Mouse (Mus musculus): ENCODE data around the gene Agrn. TPM values are rescaled to one million over a fixed set of nuclear protein-coding genes. Genes with fewer than 3 reads are reported as not detected.

Gene Agrn
- polyA plus RNA-seq, 1 experiment from 2014 or later = 5.2 TPM

DNA sequence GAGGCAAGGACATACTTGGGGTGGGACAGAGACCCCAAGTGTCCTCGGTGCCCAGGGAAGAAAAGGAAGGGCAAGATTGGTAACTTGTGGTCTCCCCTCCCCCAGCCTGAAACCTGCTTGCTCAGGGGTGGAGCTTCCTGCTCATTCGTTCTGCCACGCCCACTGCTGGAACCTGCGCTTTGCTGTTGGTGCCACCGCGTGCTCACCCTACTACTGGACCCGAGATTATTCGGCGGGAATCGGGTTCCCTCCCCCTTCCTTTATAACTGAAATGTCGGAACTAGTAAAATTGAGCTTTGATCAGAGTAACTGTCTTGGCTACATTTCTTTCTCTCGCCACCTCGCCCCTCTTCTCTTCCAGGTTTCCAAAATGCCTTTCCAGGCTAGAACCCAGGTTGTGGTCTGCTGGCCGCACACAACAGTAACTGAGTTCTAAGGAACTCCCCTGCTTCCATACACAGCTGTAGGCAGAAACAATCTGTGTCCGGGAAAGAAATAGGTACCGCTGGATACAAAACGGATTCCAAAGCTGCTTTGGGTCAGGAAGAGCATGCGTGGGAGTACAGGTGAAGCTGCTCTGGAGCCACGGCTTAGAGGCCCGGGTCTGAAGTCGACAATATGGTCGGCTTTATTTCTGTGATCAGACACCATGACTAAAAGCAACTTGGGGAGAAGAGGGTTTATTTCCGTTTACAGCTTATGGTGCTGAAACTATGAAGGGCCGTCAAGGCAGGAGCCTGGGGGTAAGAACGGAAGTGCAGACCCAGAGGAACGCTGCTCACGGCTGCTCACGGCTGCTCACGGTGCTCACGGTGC is 60.8 kb downstream of the Agrn start:
- ATAC-seq = no peak
- H3K4me1 ChIP-seq (ENCODE audit: insufficient read depth) = no peaks in the 10 kb centered on the region
- H3K27ac ChIP-seq (ENCODE audit: low read depth) = no peak overlapping the region
- H3K9me3 ChIP-seq (ENCODE audit: low read length) = 0 out of 2 replicates have a peak, but pooled peaks cover 3% of the 10 kb centered on the region
- no peak overlapping the region for H3K4me3 ChIP-seq (ENCODE audit: low read depth, low read length)
- no peak for TF ChIP-seq EP300 (IDR thresholded peaks at IDR 0.05; ENCODE audit: low read depth)
- TF ChIP-seq CTCF (IDR thresholded peaks at IDR 0.05; ENCODE audit: low read depth) = no peak
- no peaks in the 10 kb centered on the region for H3K27me3 ChIP-seq (ENCODE audit: insufficient read depth, low read length)
- no peaks in the 10 kb centered on the region for H3K36me3 ChIP-seq (replicated peaks; ENCODE audit: insufficient read depth, low read length)
- no peak overlapping the region for H3K4me2 ChIP-seq (ENCODE audit: low read depth, low read length)
- no peak overlapping the region for H3K9ac ChIP-seq (replicated peaks)
- 89% methylated on average over 30 of the region's 30 CpGs for WGBS (ENCODE audit: insufficient replicate concordance)
- DNase-seq = no peak

DNA sequence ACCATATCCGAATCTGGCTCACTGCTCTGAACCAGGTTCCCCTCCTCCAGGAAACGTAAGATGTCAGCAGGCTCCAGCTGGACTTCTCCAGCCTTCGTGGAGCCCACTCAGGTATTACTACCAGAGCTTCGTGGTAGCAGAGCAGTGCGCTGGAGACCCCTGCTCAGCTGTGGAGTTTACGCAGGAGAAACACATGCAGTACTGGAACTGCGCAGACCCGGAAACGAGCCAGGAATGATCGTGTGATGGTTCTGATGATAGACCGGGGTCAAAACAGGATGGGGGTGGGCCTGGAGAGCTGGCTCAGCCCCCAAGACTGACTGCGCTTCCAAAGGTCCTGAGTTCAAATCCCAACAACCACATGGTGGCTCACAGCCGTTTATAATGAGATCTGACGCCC is 61.5 kb downstream of the Agrn start:
- H3K4me3 ChIP-seq (ENCODE audit: low read depth, low read length) = no peak overlapping the region
- H3K36me3 ChIP-seq (replicated peaks; ENCODE audit: insufficient read depth, low read length) = no peaks in the 10 kb centered on the region
- H3K4me2 ChIP-seq (ENCODE audit: low read depth, low read length) = no peak overlapping the region
- ATAC-seq (no peak), DNase-seq (no peak)
- TF ChIP-seq CTCF (IDR thresholded peaks at IDR 0.05; ENCODE audit: low read depth) (peak; percentile 14; the same call in 1 of the 2 replicates), EP300 (IDR thresholded peaks at IDR 0.05; ENCODE audit: low read depth) (no peak)
- H3K9me3 ChIP-seq (ENCODE audit: low read length) = 0 out of 2 replicates have a peak, but pooled peaks cover 3% of the 10 kb centered on the region
- no peak overlapping the region for H3K9ac ChIP-seq (replicated peaks)
- no peaks in the 10 kb centered on the region for H3K27me3 ChIP-seq (ENCODE audit: insufficient read depth, low read length)
- H3K4me1 ChIP-seq (ENCODE audit: insufficient read depth) = no peaks in the 10 kb centered on the region
- H3K27ac ChIP-seq (ENCODE audit: low read depth) = no peak overlapping the region
- WGBS (ENCODE audit: insufficient replicate concordance) = 91% methylated on average over 14 of the region's 14 CpGs

DNA sequence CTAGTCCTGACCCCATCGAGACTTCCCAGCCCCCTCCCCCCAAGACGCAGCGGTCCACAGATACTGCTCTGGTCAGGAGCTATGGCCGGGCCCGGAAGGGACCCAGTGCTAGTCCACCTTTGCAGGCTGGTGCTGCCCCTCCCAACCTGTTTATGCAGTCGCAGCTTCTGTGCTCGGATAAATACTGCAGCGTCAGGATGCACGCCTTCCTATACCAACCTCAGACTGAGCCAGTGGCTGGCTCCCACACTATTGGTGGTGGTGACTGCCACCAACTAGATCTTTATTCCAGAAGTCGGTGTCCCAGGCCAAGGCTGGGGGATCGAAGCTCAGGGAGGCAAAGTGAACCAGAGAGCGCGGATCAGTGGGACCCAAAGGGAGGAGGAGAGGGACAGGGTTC is 62.2 kb downstream of the Agrn start:
- WGBS (ENCODE audit: insufficient replicate concordance) = 87% methylated on average over 13 of the region's 13 CpGs
- DNase-seq (no peak), ATAC-seq (no peak)
- Histone ChIP-seq H3K4me2 (ENCODE audit: low read depth, low read length) (no peak overlapping the region), H3K4me3 (ENCODE audit: low read depth, low read length) (no peak overlapping the region), H3K36me3 (replicated peaks; ENCODE audit: insufficient read depth, low read length) (no peaks in the 10 kb centered on the region), H3K4me1 (ENCODE audit: insufficient read depth) (no peaks in the 10 kb centered on the region), H3K9ac (replicated peaks) (no peak overlapping the region), H3K27me3 (ENCODE audit: insufficient read depth, low read length) (no peaks in the 10 kb centered on the region), H3K27ac (ENCODE audit: low read depth) (no peak overlapping the region), H3K9me3 (ENCODE audit: low read length) (0 out of 2 replicates have a peak, but pooled peaks cover 3% of the 10 kb centered on the region)
- TF ChIP-seq CTCF (IDR thresholded peaks at IDR 0.05; ENCODE audit: low read depth) = no peak
- no peak for TF ChIP-seq EP300 (IDR thresholded peaks at IDR 0.05; ENCODE audit: low read depth)

DNA sequence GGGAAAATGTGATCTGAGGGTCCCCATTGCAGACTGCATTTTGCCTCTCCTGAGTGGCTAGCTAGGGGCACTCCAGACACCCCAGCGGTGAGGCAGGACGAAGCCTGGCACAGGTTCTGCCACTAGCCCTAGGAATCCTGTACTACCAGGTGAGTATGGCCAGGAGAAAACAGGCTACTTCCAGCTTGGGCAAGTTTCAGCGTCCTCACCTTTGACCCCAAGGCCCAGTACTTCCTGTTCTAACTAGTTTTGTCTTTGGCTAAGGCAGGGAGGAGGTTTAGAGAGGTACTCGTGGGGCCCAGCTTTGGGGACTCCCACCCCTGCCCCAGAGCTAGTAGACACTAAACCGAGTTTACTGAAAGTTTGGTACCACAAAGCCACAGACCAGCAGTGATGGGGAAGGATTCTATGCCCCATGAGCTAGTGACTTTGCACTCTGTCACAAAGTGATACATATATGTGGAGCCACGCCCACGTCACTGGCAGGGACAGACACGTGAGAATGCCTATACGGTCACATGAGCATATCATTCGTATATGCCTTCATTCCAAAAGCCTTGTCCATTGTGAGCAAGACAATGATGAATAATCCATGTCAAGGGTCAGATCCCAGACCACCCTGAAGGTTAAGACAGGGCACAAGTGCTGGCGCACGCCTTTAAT is 63.2 kb downstream of the Agrn start:
- no peak overlapping the region for H3K4me2 ChIP-seq (ENCODE audit: low read depth, low read length)
- no peak for DNase-seq
- H3K27ac ChIP-seq (ENCODE audit: low read depth) = no peak overlapping the region
- H3K4me1 ChIP-seq (ENCODE audit: insufficient read depth) = no peaks in the 10 kb centered on the region
- no peak overlapping the region for H3K4me3 ChIP-seq (ENCODE audit: low read depth, low read length)
- H3K36me3 ChIP-seq (replicated peaks; ENCODE audit: insufficient read depth, low read length) = no peaks in the 10 kb centered on the region
- H3K27me3 ChIP-seq (ENCODE audit: insufficient read depth, low read length) = no peaks in the 10 kb centered on the region
- no peak for ATAC-seq
- no peak for TF ChIP-seq CTCF (IDR thresholded peaks at IDR 0.05; ENCODE audit: low read depth)
- 67% methylated on average over 12 of the region's 12 CpGs for WGBS (ENCODE audit: insufficient replicate concordance)
- no peaks in the 10 kb centered on the region for H3K9me3 ChIP-seq (ENCODE audit: low read length)
- no peak overlapping the region for H3K9ac ChIP-seq (replicated peaks)

DNA sequence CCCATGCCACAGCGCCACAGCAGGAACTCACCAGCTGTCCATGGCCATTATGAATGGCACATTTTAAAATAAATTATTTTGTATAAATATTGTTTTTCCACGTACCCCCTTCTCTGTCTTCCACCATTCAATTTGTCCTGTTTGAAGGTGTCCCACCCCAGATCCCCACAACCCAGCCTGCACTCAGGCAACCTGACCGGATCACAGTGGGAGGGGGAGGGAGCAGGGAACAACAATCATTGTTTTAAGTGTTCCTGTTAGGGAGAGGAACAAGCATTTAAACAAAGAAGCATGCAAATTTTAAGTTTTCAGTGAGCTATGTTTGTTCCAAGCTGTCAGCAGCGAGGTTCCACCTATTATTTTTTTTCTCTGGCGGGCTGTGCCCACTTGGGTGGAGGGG is 64.0 kb downstream of the Agrn start:
- DNase-seq = no peak
- H3K4me3 ChIP-seq (ENCODE audit: low read depth, low read length) = no peak overlapping the region
- H3K9me3 ChIP-seq (ENCODE audit: low read length) = no peaks in the 10 kb centered on the region
- H3K4me2 ChIP-seq (ENCODE audit: low read depth, low read length) = no peak overlapping the region
- TF ChIP-seq CTCF (IDR thresholded peaks at IDR 0.05; ENCODE audit: low read depth) = no peak
- no peak for TF ChIP-seq EP300 (IDR thresholded peaks at IDR 0.05; ENCODE audit: low read depth)
- H3K27ac ChIP-seq (ENCODE audit: low read depth) = no peak overlapping the region
- H3K9ac ChIP-seq (replicated peaks) = no peak overlapping the region
- H3K27me3 ChIP-seq (ENCODE audit: insufficient read depth, low read length) = no peaks in the 10 kb centered on the region
- H3K4me1 ChIP-seq (ENCODE audit: insufficient read depth) = no peaks in the 10 kb centered on the region
- WGBS (ENCODE audit: insufficient replicate concordance) = 71% methylated on average over 5 of the region's 5 CpGs
- no peaks in the 10 kb centered on the region for H3K36me3 ChIP-seq (replicated peaks; ENCODE audit: insufficient read depth, low read length)
- ATAC-seq = no peak

DNA sequence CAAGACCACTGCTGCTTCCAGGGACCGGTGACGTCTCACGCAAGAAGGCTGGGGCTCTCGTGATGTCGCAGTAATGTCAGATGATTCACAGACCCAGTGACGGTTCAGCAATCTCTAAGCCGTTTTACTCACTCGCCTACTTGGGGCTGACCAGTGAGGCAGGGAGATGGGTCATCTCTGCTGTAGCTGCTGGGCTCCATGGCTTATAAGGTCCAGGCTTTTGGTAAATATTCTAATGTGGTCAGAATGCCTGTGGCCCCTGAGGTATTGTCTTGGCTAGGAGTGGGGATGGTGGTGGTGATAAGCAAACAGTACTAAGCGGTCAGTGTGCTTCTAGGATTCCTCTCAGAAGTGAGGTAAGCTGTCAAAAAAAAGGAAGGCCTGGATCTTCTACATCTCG is 66.3 kb downstream of the Agrn start:
- Histone ChIP-seq H3K4me3 (ENCODE audit: low read depth, low read length) (no peak overlapping the region), H3K9me3 (ENCODE audit: low read length) (no peaks in the 10 kb centered on the region), H3K27ac (ENCODE audit: low read depth) (no peak overlapping the region), H3K27me3 (ENCODE audit: insufficient read depth, low read length) (no peaks in the 10 kb centered on the region), H3K36me3 (replicated peaks; ENCODE audit: insufficient read depth, low read length) (0 out of 2 replicates have a peak, but pooled peaks cover under 1% of the 10 kb centered on the region), H3K4me1 (ENCODE audit: insufficient read depth) (no peaks in the 10 kb centered on the region), H3K9ac (replicated peaks) (no peak overlapping the region), H3K4me2 (ENCODE audit: low read depth, low read length) (no peak overlapping the region)
- no peak for DNase-seq
- 71% methylated on average over 10 of the region's 10 CpGs for WGBS (ENCODE audit: insufficient replicate concordance)
- TF ChIP-seq CTCF (IDR thresholded peaks at IDR 0.05; ENCODE audit: low read depth) (no peak), EP300 (IDR thresholded peaks at IDR 0.05; ENCODE audit: low read depth) (no peak)
- no peak for ATAC-seq
